Mouse (Mus musculus) embryonic stem cell, embryonic (primary cell): ENCODE measurements at regions not wholly inside any gene's neighbourhood (a gene's known extent, or its start where the extent isn't known, plus 50 kb on each side); places are given as distances from the start of the nearest gene placed in this dataset.

ENCODE experiments used
- CTCF ChIA-PET, 4 experiments: fragments of 300-600 bp in 2 of 4; fragments of 350-600 bp in 2 of 4; sonication (Branson Sonifier 250); formaldehyde crosslinking; loops; one replicate each; lab custom pipeline; 2022; ENCODE audit warnings: inconsistent platforms in 2 of 4; lab: Charles Lee
- POLR2A ChIA-PET, 4 experiments: fragments of 300-600 bp in 2 of 4; fragments of 350-600 bp in 2 of 4; sonication (Branson Sonifier 250); formaldehyde crosslinking; loops; one replicate each; lab custom pipeline; 2022; ENCODE audit warnings: antibody characterized with exemption in 4 of 4, inconsistent platforms in 1 of 4; lab: Charles Lee

DNA sequence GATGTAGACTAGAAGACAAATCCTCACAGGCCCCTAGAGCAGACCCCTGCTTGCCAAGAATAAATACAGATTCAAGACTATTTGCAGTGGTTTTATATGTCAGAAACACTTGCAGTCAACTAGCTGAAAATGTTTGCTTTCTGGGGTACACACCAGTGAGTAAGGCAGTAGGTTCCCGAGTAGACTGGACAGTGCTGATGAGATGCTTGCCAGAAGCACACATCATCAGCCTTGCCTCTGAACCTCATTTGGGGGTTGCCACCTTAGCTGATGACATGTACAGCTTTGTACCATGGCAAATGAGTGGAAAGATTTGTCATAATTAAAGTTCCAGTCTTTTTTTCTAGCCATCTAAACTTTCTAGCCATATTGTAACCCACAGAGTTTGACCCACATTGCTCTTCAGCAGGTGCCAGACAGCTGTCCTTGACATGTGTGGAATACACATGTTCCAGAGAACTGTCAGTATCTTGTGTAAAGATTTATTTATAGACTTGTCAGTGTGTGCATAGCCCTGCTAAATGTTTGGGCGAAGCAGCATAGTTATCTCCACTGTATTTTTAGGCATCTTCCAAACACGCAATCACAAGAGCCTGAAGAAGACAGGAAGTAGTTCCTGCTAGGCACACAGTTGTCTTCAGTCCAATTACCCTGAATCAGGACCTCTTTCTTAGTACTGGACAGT is 334.5 kb upstream of the 4930452B06Rik start:
- ChIA-PET POLR2A (no interaction called here), CTCF (no interaction called here)

DNA sequence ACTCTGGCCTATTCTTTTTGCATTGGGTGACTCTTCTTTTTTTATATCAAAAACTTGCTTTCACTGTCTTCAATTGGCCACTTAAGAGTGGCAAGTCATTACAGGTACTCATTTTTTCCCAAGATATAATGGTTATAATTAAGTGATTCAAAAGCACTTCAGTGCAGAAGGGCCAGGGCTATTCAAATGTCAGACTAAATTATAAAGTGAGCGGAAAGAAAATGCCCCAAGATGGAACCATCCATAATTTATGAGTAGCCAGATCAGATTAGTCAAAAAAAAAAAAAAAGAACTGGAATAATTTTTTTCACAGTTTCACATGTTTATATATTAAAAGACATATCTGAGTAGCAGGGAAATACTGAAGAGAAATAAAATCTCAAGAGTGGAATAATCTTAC is 333.8 kb upstream of the 4930452B06Rik start:
- CTCF ChIA-PET = no interaction called here
- POLR2A ChIA-PET = no interaction called here

DNA sequence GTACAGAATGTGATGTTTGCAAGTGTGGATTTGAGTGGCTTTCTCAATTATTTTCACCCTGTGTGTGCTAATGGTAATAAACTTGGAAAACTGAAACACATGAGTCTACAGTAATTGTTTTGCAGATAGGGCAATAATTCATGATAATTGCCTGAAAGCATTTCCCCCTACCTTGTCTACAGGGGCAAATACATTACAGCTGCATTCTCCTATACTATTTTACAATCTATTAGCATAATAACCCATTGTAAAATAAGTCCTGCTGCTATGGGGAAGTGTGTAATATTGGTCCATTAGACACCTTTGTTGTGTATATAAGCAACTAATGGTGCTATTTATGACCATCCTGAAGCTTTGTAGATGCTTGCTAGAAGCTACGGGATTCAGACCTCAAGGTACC is 327.4 kb upstream of the 4930452B06Rik start:
- POLR2A ChIA-PET = no interaction called here
- CTCF ChIA-PET = no interaction called here

DNA sequence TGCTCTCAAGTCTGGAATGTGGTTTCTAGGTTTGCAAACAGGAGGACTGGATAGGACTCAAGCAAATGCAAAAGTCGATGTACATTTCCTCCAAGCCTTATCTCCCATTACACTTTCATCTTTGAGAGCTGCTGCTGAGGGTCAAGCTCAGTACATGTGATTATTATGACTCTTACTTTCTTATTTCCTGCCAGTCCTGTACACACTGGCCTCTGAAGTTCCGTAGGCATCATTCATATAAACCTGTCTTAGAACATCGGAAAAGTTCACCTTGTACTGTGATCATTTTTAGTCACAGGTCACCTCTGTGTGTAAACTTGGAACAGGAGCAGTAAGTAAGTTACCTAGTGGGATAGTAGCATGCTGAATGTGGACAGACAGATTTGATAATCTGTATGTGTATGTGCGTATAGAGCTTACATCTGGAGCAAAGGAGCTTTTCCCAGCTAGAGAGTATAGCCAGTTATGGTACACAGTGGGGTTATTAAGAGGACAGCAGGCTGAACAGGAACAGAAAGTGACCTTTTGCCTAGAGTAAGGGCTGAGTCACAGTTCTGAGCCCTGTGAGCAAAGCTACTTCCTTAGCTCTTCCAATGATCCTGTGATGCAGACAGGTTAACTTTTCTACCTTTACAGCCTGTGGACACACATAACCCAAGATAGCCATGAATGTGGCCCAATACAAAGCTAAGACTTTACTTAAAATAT is 319.2 kb upstream of the 4930452B06Rik start:
- POLR2A ChIA-PET = no interaction called here
- CTCF ChIA-PET = no interaction called here

DNA sequence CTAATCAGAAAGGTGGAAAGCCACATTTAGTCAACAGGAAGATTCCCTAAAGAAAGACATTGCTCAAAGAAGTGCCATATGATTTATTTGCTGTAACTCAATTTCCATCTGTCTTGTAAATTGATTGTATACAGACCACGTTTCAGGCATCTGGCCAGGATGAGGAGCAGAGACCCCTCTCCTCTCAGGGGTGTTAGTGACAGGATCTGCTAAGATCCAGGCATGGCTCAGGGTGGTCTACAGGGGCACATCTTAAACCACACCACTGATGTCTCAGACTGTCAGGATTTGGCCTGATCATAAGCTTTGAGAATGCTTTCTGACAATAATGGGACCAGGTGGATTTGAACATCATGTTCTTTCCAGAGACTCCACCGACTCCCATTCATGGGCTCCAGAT is 295.5 kb upstream of the 4930452B06Rik start:
- CTCF ChIA-PET = no interaction called here
- POLR2A ChIA-PET = no interaction called here

DNA sequence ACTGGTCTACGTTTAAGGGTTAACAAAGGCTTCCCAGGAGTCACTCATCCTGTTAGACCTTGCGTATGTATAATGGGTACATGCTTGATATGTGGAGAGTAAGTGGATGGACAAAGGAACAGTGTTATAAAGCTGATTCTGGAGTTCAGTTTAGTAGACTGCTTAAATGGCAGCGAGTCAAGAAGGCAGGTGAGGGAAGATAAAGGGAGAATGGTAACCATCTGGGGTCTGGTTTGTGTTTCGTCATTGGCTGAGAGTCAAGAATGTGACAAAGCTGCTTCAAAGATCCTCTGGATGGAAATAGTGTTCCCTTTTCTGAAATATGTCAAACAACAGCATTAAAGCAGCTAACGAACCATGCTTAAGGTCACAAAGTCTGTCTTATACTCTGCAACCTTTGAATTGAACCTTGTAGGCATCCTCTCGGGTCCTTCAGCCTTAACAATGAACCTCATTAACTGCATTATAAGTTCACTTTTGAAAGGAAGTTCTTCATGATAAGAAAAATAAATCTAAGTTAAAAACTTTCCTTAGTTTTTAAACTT is 286.9 kb upstream of the 4930452B06Rik start:
- ChIA-PET CTCF (no interaction called here), POLR2A (no interaction called here)

DNA sequence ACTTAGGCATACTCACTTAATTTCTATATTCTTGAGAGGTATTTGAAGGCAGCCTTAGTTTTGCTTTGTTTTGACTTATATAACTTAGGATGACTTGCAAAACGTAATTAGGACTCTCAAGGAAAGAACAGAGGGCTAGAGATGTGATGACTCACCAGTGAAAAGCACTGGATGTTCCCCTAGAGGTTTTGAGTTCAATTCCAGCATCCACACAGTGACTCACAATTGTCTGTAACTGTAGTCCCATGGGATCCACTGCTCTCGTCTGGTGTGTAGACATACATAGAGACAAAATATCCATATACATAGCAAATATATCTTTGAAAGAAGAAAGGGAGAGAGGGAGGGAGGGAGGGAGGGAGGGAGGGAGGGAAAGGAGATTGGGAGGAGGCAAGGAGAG is 282.7 kb upstream of the 4930452B06Rik start:
- ChIA-PET POLR2A (no interaction called here), CTCF (no interaction called here)

DNA sequence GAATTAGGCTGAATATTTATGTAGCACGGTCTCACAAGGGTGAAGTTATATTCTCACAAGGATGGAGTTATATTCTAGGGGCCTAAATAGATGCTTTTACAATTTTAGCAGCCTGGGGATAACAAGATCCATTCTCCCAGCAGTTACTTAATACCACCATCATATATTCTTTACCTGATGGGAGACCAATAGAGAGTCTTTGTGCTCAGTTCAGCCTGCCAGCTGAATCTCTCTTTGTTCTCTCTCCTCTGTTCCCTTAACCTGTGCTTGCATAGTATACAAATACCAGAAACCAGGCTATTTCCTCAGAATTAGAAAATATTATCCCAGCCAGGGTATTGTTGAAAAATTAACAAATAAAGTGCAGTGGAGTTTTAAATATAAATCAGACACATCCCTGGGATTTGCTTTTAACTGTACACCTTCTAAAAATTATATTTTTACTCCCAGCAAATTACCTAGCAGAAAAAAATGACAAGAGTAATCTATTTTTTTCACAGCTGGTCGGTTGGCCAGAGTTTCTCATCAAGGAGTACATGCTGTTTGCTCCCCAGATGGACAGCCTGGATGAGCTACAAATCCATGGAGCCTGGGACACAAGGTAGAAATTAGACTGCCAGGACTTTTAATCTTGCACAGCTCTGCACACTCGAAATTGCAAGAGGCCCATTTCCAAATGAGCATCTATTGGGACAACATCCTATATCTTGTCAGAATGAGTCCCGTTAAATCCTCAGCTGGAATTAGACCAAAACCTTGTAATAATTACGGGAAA is 281.0 kb upstream of the 4930452B06Rik start:
- ChIA-PET POLR2A (no interaction called here), CTCF (no interaction called here)

DNA sequence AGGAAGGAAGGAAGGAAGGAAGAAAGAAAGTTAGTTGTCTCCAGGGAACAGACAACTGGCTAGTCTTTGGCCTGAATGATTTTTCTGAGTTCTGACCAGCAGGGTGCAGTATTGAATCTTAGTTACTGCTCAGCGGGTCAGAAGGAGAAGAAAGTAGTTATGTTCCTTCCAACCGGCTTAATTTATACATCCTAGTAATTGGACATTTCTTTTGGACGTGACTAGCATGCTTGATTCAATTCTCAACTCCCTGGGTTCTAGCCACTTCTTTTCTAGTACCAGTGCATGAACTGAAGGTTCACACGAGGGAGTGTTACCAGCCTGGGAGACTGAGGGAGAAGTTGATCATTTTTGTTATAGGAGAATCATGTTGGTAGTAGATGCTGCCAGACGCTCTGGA is 269.1 kb upstream of the 4930452B06Rik start:
- POLR2A ChIA-PET = no interaction called here
- CTCF ChIA-PET = no interaction called here
